Mouse (Mus musculus) E14TG2a.4 (cell line): ENCODE data around the gene Sh3gl2.

Experiments used
- H3K27me3 ChIP-seq: 2 replicates; pipeline ENCODE4 v1.6.1; 2014; ENCODE audit warnings: low read length, control low read depth; ENCODE audit not compliant: insufficient read depth
- H3K36me3 ChIP-seq: 2 replicates; pipeline ENCODE4 v1.6.1; 2014; ENCODE audit warnings: low read length, control low read depth; ENCODE audit not compliant: insufficient read depth
- H3K4me1 ChIP-seq: replicated peaks from 2 replicates; pipeline ENCODE4 v1.6.1; 2014; ENCODE audit warnings: low read depth, low read length, control low read depth
- H3K4me3 ChIP-seq: replicated peaks from 2 replicates; pipeline ENCODE4 v1.5.1; 2014; ENCODE audit warnings: mild to moderate bottlenecking, low read length
- H3K9me3 ChIP-seq: 2 replicates; pipeline ENCODE4 v1.6.1; 2014; ENCODE audit warnings: low read length, control low read depth
- CTCF ChIP-seq: conservative IDR thresholded peaks from 2 replicates; pipeline ENCODE4 v1.5.1; 2014; ENCODE audit warnings: low read length
- NANOG ChIP-seq: IDR thresholded peaks from 2 replicates; pipeline ENCODE4 v1.6.1; 2014; ENCODE audit warnings: borderline replicate concordance, low read length, mixed read lengths
- POU5F1 ChIP-seq: IDR thresholded peaks from 2 replicates; pipeline ENCODE4 v1.6.1; 2014; ENCODE audit warnings: low read length, borderline replicate concordance

Gene Sh3gl2

GRCm38 (mm10) chr4:85300610-85301405 is 95.9 kb downstream of the Sh3gl2 start:
- Histone ChIP-seq H3K36me3 (no peaks in the 10 kb centered on the region), H3K4me1 (no peaks in the 10 kb centered on the region), H3K9me3 (no peaks in the 10 kb centered on the region), H3K4me3 (no peak overlapping the region), H3K27me3 (no peaks in the 10 kb centered on the region)
- TF ChIP-seq CTCF, result no peak
- TF ChIP-seq POU5F1, result no peak
- no peak for TF ChIP-seq NANOG

- Histone ChIP-seq H3K4me3 (no peak overlapping the region), H3K36me3 (no peaks in the 10 kb centered on the region), H3K27me3 (no peaks in the 10 kb centered on the region), H3K9me3 (no peaks in the 10 kb centered on the region), H3K4me1 (peaks cover 20% of the 10 kb centered on the region)
- no peak for TF ChIP-seq CTCF
These were observed 101.1 kb downstream of the Sh3gl2 start for GRCm38 (mm10) chr4:85305912-85306573.

- Histone ChIP-seq H3K4me3 (no peak overlapping the region), H3K4me1 (peaks cover 5% of the 10 kb centered on the region; the same call in 1 of the 2 replicates), H3K9me3 (no peaks in the 10 kb centered on the region), H3K36me3 (peaks cover 4% of the 10 kb centered on the region; the same call in 1 of the 2 replicates), H3K27me3 (no peaks in the 10 kb centered on the region)
- TF ChIP-seq NANOG, result no peak
- no peak for TF ChIP-seq POU5F1
- no peak for TF ChIP-seq CTCF
These were observed 114.2 kb downstream of the Sh3gl2 start for GRCm38 (mm10) chr4:85319092-85319491.

- Histone ChIP-seq H3K9me3 (no peaks in the 10 kb centered on the region), H3K36me3 (0 out of 2 replicates have a peak, but pooled peaks cover 3% of the 10 kb centered on the region), H3K4me3 (no peak overlapping the region), H3K27me3 (no peaks in the 10 kb centered on the region), H3K4me1 (peaks cover 5% of the 10 kb centered on the region; the same call in 1 of the 2 replicates)
- no peak for TF ChIP-seq NANOG
- TF ChIP-seq POU5F1, result no peak
- TF ChIP-seq CTCF, result no peak
These were observed 120.5 kb downstream of the Sh3gl2 start for GRCm38 (mm10) chr4:85325454-85325853.

GRCm38 (mm10) chr4:85326052-85326451 is 121.1 kb downstream of the Sh3gl2 start:
- H3K4me1 ChIP-seq, result peaks cover 5% of the 10 kb centered on the region; the same call in 1 of the 2 replicates
- no peak for TF ChIP-seq POU5F1
- TF ChIP-seq CTCF, result no peak
- no peak for TF ChIP-seq NANOG
- H3K4me3 ChIP-seq, result no peak overlapping the region

GRCm38 (mm10) chr4:85334688-85335200 is 129.8 kb downstream of the Sh3gl2 start:
- no peak for TF ChIP-seq POU5F1
- TF ChIP-seq NANOG, result no peak
- no peak for TF ChIP-seq CTCF
- H3K36me3 ChIP-seq, result no peaks in the 10 kb centered on the region
- H3K4me3 ChIP-seq, result no peak overlapping the region

More at GRCm38 (mm10) chr4:85326052-85326451, 121.1 kb downstream of the Sh3gl2 start:
- Histone ChIP-seq H3K36me3 (0 out of 2 replicates have a peak, but pooled peaks cover 3% of the 10 kb centered on the region), H3K27me3 (no peaks in the 10 kb centered on the region), H3K9me3 (no peaks in the 10 kb centered on the region)

GRCm38 (mm10) chr4:85336356-85336755 is 131.4 kb downstream of the Sh3gl2 start:
- no peaks in the 10 kb centered on the region for H3K9me3 ChIP-seq
- H3K36me3 ChIP-seq, result no peaks in the 10 kb centered on the region
- H3K4me3 ChIP-seq, result no peak overlapping the region
- no peak for TF ChIP-seq NANOG
- no peak for TF ChIP-seq CTCF
- no peak for TF ChIP-seq POU5F1
- H3K27me3 ChIP-seq, result no peaks in the 10 kb centered on the region
- no peaks in the 10 kb centered on the region for H3K4me1 ChIP-seq

More at GRCm38 (mm10) chr4:85334688-85335200, 129.8 kb downstream of the Sh3gl2 start:
- Histone ChIP-seq H3K9me3 (no peaks in the 10 kb centered on the region), H3K4me1 (no peaks in the 10 kb centered on the region), H3K27me3 (no peaks in the 10 kb centered on the region)

- Histone ChIP-seq H3K9me3 (no peaks in the 10 kb centered on the region), H3K4me3 (no peak overlapping the region), H3K4me1 (no peaks in the 10 kb centered on the region), H3K27me3 (no peaks in the 10 kb centered on the region), H3K36me3 (no peaks in the 10 kb centered on the region)
- TF ChIP-seq NANOG (no peak), POU5F1 (no peak), CTCF (no peak)
These were observed 134.2 kb downstream of the Sh3gl2 start for GRCm38 (mm10) chr4:85339126-85339525.
